Mouse (Mus musculus): ENCODE data around the gene Terb2. TPM values are rescaled to one million over a fixed set of nuclear protein-coding genes. Genes with fewer than 3 reads are reported as not detected.

Gene Terb2
- polyA plus RNA-seq, 1 experiment, result not detected

DNA sequence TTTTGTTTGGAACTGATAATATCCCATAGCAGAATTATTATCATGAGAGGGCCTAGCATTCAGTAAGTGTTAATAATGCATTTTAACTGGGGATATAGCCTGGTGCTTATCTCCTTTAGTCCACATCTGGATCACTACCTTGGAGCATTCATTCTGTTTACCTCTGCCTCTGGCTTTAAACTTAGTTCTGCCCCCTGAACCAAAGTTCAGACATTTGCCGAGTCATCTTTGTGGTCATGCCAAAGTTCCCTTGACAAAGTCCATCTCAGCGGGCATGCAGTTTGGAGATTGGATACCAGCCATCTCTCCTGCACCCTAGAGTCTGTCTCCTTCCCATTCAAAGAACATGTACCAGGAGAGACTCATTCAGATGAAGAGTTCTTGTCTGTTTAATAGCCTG is 49.4 kb downstream of the Terb2 start:
- Histone ChIP-seq H3K4me3 (peak overlapping the region; percentile 80), H3K27me3 (ENCODE audit: control insufficient read depth, insufficient read depth, insufficient read length) (no peaks in the 10 kb centered on the region), H3K79me2 (ENCODE audit: control insufficient read depth, insufficient read depth) (no peaks in the 10 kb centered on the region), H3K36me3 (ENCODE audit: control insufficient read depth, insufficient read depth) (no peaks in the 10 kb centered on the region), H3K4me2 (ENCODE audit: low read depth) (peak overlapping the region; percentile 92), H3ac (ENCODE audit: control insufficient read depth, insufficient read length) (no peak overlapping the region)
- TF ChIP-seq MAX (IDR thresholded peaks at IDR 0.05; ENCODE audit: low read depth), result no peak
- TF ChIP-seq REST (IDR thresholded peaks at IDR 0.05; ENCODE audit: insufficient read depth, insufficient read length), result no peak
- no peak for TF ChIP-seq TCF3 (IDR thresholded peaks at IDR 0.05; ENCODE audit: insufficient read length, low read depth)
- no peak for TF ChIP-seq TCF12 (IDR thresholded peaks at IDR 0.05; ENCODE audit: insufficient read depth, poor library complexity, severe bottlenecking)
- TF ChIP-seq POLR2A (IDR thresholded peaks at IDR 0.05; ENCODE audit: insufficient read length, low read depth), result no peak
- TF ChIP-seq USF1 (IDR thresholded peaks at IDR 0.05; ENCODE audit: low read depth), result no peak

- no peak overlapping the region for H3ac ChIP-seq (ENCODE audit: control insufficient read depth, insufficient read length)
- TF ChIP-seq USF1 (IDR thresholded peaks at IDR 0.05; ENCODE audit: low read depth), result no peak
- TF ChIP-seq MAX (IDR thresholded peaks at IDR 0.05; ENCODE audit: low read depth), result no peak
- TF ChIP-seq CEBPB (IDR thresholded peaks at IDR 0.05; ENCODE audit: insufficient read depth, poor library complexity, severe bottlenecking), result no peak
- H3K79me2 ChIP-seq (ENCODE audit: control insufficient read depth, insufficient read depth), result no peaks in the 10 kb centered on the region
- no peak overlapping the region for H3K4me3 ChIP-seq
- no peaks in the 10 kb centered on the region for H3K27me3 ChIP-seq (ENCODE audit: control insufficient read depth, insufficient read depth, insufficient read length)
- no peak overlapping the region for H3K4me2 ChIP-seq (ENCODE audit: low read depth)
- H3K36me3 ChIP-seq (ENCODE audit: control insufficient read depth, insufficient read depth), result no peaks in the 10 kb centered on the region
Observed at GRCm38 (mm10) chr2:122236321-122236720, 50.2 kb downstream of the Terb2 start.

- Histone ChIP-seq H3ac (ENCODE audit: control insufficient read depth, insufficient read length) (no peak overlapping the region), H3K36me3 (ENCODE audit: control insufficient read depth, insufficient read depth) (no peaks in the 10 kb centered on the region), H3K27me3 (ENCODE audit: control insufficient read depth, insufficient read depth, insufficient read length) (no peaks in the 10 kb centered on the region), H3K4me2 (ENCODE audit: low read depth) (peak overlapping the region; percentile 13), H3K4me3 (no peak overlapping the region), H3K79me2 (ENCODE audit: control insufficient read depth, insufficient read depth) (no peaks in the 10 kb centered on the region)
- TF ChIP-seq SRF (IDR thresholded peaks at IDR 0.05; ENCODE audit: control insufficient read depth, insufficient read length, low read depth) (no peak), CEBPB (IDR thresholded peaks at IDR 0.05; ENCODE audit: insufficient read depth, poor library complexity, severe bottlenecking) (no peak)
Observed at GRCm38 (mm10) chr2:122237891-122238470, 51.9 kb downstream of the Terb2 start.

DNA sequence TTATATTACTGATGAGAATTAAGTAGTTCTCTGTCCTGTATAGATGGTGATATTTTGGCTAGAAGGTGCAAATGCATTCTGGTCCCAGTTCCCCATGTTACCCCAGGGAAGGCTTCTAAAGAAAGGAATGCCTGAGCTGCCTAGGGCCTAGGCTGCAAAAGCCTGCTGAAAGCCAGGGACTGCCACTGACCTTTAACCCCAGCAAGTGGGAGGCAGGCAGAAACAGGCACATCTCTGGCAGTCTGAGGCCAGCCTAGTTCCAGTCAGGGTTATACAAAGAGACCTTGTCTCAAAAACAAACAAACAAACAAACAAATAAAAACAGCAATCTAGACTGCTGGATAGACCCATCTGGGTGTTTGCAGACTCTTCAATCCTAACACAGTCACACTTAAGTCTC is 54.7 kb downstream of the Terb2 start:
- H3ac ChIP-seq (ENCODE audit: control insufficient read depth, insufficient read length), result no peak overlapping the region

GRCm38 (mm10) chr2:122241226-122241625 is 55.2 kb downstream of the Terb2 start:
- no peaks in the 10 kb centered on the region for H3K36me3 ChIP-seq (ENCODE audit: control insufficient read depth, insufficient read depth)
- no peak overlapping the region for H3ac ChIP-seq (ENCODE audit: control insufficient read depth, insufficient read length)
- no peak overlapping the region for H3K4me3 ChIP-seq
- TF ChIP-seq E2F4 (IDR thresholded peaks at IDR 0.05; ENCODE audit: insufficient read depth) (no peak), TCF3 (IDR thresholded peaks at IDR 0.05; ENCODE audit: insufficient read length, low read depth) (no peak), MAX (IDR thresholded peaks at IDR 0.05; ENCODE audit: low read depth) (no peak), SRF (IDR thresholded peaks at IDR 0.05; ENCODE audit: control insufficient read depth, insufficient read length, low read depth) (no peak), POLR2AphosphoS2 (IDR thresholded peaks at IDR 0.05; ENCODE audit: insufficient read length, low read depth) (no peak), TCF12 (IDR thresholded peaks at IDR 0.05; ENCODE audit: insufficient read depth, poor library complexity, severe bottlenecking) (no peak), MYOD1 (IDR thresholded peaks at IDR 0.05; ENCODE audit: control insufficient read depth in 1 of 3, insufficient read length in 2 of 3, low read depth in 2 of 3) (no peak), REST (IDR thresholded peaks at IDR 0.05; ENCODE audit: insufficient read depth, insufficient read length) (no peak), CEBPB (IDR thresholded peaks at IDR 0.05; ENCODE audit: insufficient read depth, poor library complexity, severe bottlenecking) (no peak)
- H3K79me2 ChIP-seq (ENCODE audit: control insufficient read depth, insufficient read depth), result no peaks in the 10 kb centered on the region
- H3K4me2 ChIP-seq (ENCODE audit: low read depth), result no peak overlapping the region
- no peaks in the 10 kb centered on the region for H3K27me3 ChIP-seq (ENCODE audit: control insufficient read depth, insufficient read depth, insufficient read length)

More for the DNA sequence above, 54.7 kb downstream of the Terb2 start:
- TF ChIP-seq E2F4 (IDR thresholded peaks at IDR 0.05; ENCODE audit: insufficient read depth) (no peak), MYOD1 (IDR thresholded peaks at IDR 0.05; ENCODE audit: control insufficient read depth in 1 of 3, insufficient read length in 2 of 3, low read depth in 2 of 3) (no peak), SRF (IDR thresholded peaks at IDR 0.05; ENCODE audit: control insufficient read depth, insufficient read length, low read depth) (no peak), POLR2A (IDR thresholded peaks at IDR 0.05; ENCODE audit: insufficient read length, low read depth) (no peak), MAX (IDR thresholded peaks at IDR 0.05; ENCODE audit: low read depth) (no peak), TCF3 (IDR thresholded peaks at IDR 0.05; ENCODE audit: insufficient read length, low read depth) (no peak), USF1 (IDR thresholded peaks at IDR 0.05; ENCODE audit: low read depth) (no peak)
- Histone ChIP-seq H3K27me3 (ENCODE audit: control insufficient read depth, insufficient read depth, insufficient read length) (no peaks in the 10 kb centered on the region), H3K4me3 (no peak overlapping the region), H3K4me2 (ENCODE audit: low read depth) (no peak overlapping the region), H3K36me3 (ENCODE audit: control insufficient read depth, insufficient read depth) (no peaks in the 10 kb centered on the region), H3K79me2 (ENCODE audit: control insufficient read depth, insufficient read depth) (no peaks in the 10 kb centered on the region)

DNA sequence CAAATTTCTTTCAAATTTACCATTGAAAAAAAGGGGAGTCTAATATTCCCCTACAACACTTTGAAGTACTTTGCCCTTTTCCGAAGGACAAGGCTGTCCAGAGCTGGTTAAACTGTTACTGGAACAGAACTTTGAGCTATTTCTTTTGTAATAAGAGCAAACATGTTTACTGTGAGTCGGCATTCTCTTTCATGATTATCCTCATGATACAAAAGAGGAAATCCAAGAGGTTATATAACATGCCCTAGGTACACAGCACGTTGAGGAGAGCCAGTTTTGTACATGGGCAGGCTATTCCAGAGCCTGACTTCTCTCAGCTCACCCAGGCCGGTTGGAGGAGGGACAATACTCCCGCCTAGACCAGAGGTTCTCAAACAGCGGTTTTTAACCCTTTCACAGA is 55.9 kb downstream of the Terb2 start:
- no peak for TF ChIP-seq MAX (IDR thresholded peaks at IDR 0.05; ENCODE audit: low read depth)
- no peak for TF ChIP-seq TCF3 (IDR thresholded peaks at IDR 0.05; ENCODE audit: insufficient read length, low read depth)
- TF ChIP-seq REST (IDR thresholded peaks at IDR 0.05; ENCODE audit: insufficient read depth, insufficient read length), result no peak
- no peak for TF ChIP-seq POLR2A (IDR thresholded peaks at IDR 0.05; ENCODE audit: insufficient read length, low read depth)
- TF ChIP-seq POLR2AphosphoS2 (IDR thresholded peaks at IDR 0.05; ENCODE audit: insufficient read length, low read depth), result no peak
- TF ChIP-seq MYOD1 (IDR thresholded peaks at IDR 0.05; ENCODE audit: control insufficient read depth in 1 of 3, insufficient read length in 2 of 3, low read depth in 2 of 3), result no peak
- no peak for TF ChIP-seq MYOG (IDR thresholded peaks at IDR 0.05; ENCODE audit: control insufficient read depth in 1 of 3, insufficient read depth in 1 of 3, insufficient read length in 2 of 3, low read depth in 2 of 3)
- TF ChIP-seq TCF12 (IDR thresholded peaks at IDR 0.05; ENCODE audit: insufficient read depth, poor library complexity, severe bottlenecking), result no peak
- no peak for TF ChIP-seq SRF (IDR thresholded peaks at IDR 0.05; ENCODE audit: control insufficient read depth, insufficient read length, low read depth)
- no peak for TF ChIP-seq USF1 (IDR thresholded peaks at IDR 0.05; ENCODE audit: low read depth)
- no peak for TF ChIP-seq E2F4 (IDR thresholded peaks at IDR 0.05; ENCODE audit: insufficient read depth)
- no peak for TF ChIP-seq CEBPB (IDR thresholded peaks at IDR 0.05; ENCODE audit: insufficient read depth, poor library complexity, severe bottlenecking)

More for the DNA sequence above, 55.9 kb downstream of the Terb2 start:
- no peak overlapping the region for H3K4me3 ChIP-seq
- H3K4me2 ChIP-seq (ENCODE audit: low read depth), result no peak overlapping the region
- H3ac ChIP-seq (ENCODE audit: control insufficient read depth, insufficient read length), result no peak overlapping the region
- H3K36me3 ChIP-seq (ENCODE audit: control insufficient read depth, insufficient read depth), result no peaks in the 10 kb centered on the region
- no peaks in the 10 kb centered on the region for H3K79me2 ChIP-seq (ENCODE audit: control insufficient read depth, insufficient read depth)
- no peaks in the 10 kb centered on the region for H3K27me3 ChIP-seq (ENCODE audit: control insufficient read depth, insufficient read depth, insufficient read length)

Measured in myocyte (in vitro differentiated cells).